Mouse (Mus musculus) cortical plate, adult 2 months (tissue): Measurements from ENCODE around the gene Cela2a.

Experiments
- CTCF ChIP-seq: fragments of 200-500 bp; IDR thresholded peaks from 2 replicates; pipeline ENCODE4 v1.5.1; 2011; ENCODE audit warnings: mild to moderate bottlenecking, control low read depth, low read length; ENCODE audit not compliant: insufficient read depth; ENCODE audit errors: extremely low read depth
- POLR2A ChIP-seq: fragments of 200-500 bp; IDR thresholded peaks from 2 replicates; pipeline ENCODE4 v1.6.1; 2011; ENCODE audit warnings: mild to moderate bottlenecking, low read length, control low read depth; ENCODE audit not compliant: insufficient read depth; ENCODE audit errors: extremely low read depth

DNA sequence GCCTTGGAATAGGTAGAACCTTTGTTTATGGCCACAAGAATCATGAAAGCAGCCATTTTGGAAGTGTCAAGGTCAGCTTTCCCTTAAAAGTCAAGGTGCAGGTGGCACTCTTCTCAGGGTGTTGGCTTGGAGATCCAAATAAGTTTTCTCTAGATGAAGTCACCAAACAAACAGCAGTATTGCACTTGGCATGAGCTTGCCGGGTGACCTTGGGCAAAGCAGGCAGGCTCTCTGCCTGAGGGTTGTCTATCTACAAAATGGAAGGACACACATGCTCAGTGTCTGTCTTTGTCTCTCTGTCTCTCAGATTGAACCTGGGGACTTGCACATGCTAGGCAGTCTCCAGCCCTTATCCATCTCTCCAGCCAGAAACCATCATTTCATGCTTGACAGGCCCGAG lies 1.4 kb upstream of the Cela2a start:
- TF ChIP-seq CTCF (no peak), POLR2A (no peak)
